Mouse (Mus musculus) left cerebral cortex, postnatal 14 days (tissue): ENCODE measurements around the gene Pla2g4a. TPM values are rescaled to one million over a fixed set of nuclear protein-coding genes. Genes with fewer than 3 reads are reported as not detected.
A peak's percentile ranks its signal among the peaks of the same experiment; 100 is the strongest.

Experiments used
- DNase-seq, 2 experiments: peaks; one replicate each; pipeline ENCODE4 v3.0.0; 2021 to 2022; ENCODE audit warnings: low spot score in 2 of 2, mixed read lengths in 1 of 2
- intact Hi-C: fragments of 180-260 bp; cut with DNase I; formaldehyde crosslinking; loops from one replicate; pipeline ENCODE4 v1.15.1; 2025
- total RNA-seq, 2 experiments: library from RNA; stranded (reverse); gene quantifications; 2 replicates each; pipeline ENCODE4 v1.2.3; 2021

The Pla2g4a gene
- total RNA-seq, 2 experiments from 2014 or later, result 1.7 to 2.6 TPM

DNA sequence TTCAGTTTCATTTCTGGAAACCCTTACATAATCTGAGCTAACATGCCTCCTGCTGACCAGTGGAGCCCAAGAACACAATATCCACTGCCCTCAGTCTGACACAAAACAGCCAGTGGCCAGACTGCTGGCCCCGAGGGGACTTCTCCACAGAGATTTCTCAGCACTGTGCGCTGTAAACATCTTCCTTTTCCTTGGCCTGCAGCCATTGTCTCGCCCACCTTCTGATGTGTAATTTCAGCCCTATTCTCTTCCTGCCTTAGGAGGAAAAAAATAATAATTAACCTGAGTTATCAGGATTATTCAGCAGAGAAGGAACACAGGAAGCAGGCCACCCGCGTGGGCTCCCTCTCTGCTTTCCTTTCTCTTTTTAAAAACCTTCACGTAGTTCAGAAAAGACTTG, 98.3 kb downstream of the Pla2g4a start:
- intact Hi-C loops, result loop anchor here (5.0 kb wide), 1 partner anchor 240 kb away; the partner anchor contains the start of gene Ptgs2
- peak in 1 of 2 experiments; percentile 36 for DNase-seq

DNA sequence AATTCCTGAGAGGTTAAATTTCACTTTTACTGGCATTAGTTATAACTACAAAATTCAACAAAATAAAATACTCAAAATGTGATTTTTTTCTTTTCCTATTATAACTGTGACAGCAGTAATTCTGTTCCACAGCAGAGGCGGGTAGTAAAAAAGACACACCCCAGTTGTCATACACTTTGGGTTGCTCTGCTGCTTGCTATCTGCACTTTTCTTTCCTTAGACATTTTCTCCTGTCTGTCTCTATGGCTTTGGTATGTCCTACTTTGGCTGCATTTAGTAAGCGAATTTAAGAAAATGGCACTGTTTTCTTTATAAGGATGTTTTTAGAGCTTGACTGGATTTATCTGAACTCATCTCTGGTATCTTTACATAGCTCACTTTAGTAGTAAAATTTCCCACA, 98.9 kb downstream of the Pla2g4a start:
- intact Hi-C loops, result loop anchor here (5.0 kb wide), 1 partner anchor 240 kb away; the partner anchor contains the start of gene Ptgs2
- DNase-seq, result no peak

DNA sequence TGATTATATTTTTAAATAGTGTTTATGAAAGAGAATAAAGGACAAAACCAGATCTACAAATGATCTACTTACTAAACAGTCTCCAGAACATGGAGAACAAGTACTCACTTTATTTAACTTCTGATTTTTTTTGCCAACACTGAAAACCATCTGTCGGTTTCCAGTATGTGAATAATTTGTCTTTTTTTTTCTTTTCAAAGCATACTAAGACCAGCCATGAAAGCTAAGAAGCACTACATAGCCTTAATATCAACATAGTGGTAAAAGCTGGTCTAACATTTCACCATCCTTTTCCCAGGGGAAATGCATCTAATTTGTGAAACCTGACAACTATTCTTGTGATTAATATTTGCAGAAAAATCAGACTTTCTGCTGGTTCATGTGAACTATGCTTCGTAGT, 99.5 kb downstream of the Pla2g4a start:
- intact Hi-C loops, result loop anchor here (5.0 kb wide), 1 partner anchor 241 kb away; the partner anchor contains the start of gene Ptgs2
- no peak for DNase-seq

DNA sequence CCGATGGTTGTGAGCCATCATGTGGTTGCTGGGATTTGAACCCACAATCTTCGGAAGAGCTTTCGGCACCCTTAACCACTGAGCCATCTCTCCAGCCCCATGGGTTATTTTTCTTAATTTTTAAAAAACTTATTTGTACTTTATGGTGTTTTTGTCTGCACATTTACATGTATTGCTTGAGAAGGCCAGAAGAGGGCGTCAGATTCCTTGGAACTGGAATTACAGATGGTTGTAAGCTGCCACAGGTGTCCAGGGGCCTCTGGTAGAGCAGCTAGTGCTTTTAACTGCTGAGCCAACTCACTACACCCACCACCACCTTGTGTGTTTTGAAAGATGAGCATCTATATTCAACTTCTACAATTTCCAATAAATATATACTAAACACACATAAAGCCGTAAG, 102.4 kb downstream of the Pla2g4a start:
- no peak for DNase-seq
- intact Hi-C loops, result no loop called here

DNA sequence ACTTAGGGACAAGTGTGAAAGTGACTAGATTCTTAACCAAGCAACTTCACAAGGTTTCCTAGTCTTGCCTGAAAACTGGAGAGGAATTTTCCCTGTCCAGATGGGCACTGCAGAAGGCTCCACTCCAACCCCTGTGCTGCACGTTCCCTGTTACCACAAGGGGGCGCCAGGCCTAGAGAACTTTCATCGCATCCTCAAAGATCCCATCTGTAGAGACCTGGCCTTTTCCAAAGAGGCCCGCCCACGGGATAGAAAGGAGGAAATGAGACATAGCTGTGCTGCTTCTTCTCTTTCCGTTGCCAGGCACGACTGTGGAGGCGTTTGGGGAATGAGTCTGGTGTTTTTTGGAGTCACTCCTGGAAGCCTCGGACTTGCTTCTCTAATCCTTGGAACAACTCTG, 104.4 kb downstream of the Pla2g4a start:
- intact Hi-C loops, result no loop called here
- peak; percentile 73 to 91 for DNase-seq

DNA sequence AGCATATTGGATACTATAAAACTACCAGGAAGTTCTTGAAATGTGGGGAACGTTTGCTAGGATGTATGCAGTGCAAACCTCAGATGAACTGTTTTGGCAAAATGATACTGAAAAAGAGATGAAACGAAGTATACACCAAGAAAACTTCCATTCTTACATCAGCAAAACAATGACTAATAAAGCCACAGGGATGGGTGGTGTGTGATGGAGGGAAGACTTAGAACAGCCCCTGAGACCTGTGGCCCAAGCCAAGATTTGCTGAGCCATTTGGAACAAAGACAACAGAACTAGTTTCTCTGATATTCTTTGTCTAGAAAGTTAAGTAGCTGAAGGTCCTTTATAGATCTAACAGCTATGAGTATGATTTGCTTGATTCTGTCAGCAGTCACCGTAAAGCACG, 105.5 kb downstream of the Pla2g4a start:
- no peak for DNase-seq
- intact Hi-C loops, result no loop called here

DNA sequence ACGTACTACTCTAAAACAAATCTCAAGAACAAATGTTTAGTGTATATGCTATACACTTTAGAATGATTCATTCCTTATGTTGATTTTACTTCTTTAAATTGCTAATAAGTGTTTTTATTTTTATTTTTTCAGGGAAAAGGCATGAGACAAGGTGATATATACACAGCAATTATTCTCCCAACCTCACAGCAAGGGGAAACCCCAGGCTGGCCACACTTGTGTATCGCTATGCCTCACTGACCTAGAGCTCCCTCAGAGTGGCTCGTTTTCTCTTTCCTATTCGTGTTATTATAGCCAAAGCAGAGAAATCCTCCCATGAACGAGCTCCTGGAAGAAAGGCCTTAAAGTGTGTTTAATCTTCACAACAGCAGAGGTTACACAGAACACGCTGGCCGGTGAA, 106.2 kb downstream of the Pla2g4a start:
- no peak for DNase-seq
- intact Hi-C loops, result no loop called here

DNA sequence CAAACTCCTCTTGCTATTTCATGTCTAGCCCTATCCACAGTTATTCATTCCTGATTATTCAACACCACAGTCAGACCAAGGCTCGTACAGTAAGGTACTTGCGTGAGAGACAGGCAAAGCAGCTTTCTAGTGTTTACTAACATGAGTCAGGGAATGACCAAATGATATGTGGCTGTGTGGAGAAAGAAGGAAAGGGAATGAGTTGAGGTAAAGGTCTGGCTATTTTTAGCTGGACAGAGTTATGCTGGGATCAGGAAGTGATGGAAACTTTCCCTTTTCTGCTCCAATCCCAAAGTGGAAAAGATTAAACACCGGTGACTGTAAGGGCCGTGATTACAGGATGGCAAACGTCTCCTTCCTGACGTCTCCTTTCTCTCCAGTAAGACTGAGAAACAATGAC, 114.4 kb downstream of the Pla2g4a start:
- no peak for DNase-seq
- intact Hi-C loops, result no loop called here

DNA sequence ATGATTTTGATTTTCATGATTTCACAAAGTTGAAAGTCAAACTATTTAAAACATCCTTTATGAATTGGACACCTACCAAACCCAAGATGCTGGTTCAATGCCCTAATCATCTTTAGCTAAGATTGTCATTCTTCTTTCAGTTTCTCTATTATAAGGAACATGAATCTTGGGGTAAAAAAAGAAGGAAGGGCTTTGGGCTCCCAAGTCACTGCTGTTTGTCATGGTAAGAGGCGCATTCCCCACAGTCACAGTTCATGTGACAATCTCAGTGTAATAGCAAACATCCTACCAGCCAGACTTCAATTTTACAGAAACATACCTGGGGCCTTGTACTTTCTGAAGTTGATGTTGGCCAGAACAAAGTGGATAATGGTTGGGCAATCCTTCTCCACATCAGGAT, 119.2 kb downstream of the Pla2g4a start:
- DNase-seq, result no peak

DNA sequence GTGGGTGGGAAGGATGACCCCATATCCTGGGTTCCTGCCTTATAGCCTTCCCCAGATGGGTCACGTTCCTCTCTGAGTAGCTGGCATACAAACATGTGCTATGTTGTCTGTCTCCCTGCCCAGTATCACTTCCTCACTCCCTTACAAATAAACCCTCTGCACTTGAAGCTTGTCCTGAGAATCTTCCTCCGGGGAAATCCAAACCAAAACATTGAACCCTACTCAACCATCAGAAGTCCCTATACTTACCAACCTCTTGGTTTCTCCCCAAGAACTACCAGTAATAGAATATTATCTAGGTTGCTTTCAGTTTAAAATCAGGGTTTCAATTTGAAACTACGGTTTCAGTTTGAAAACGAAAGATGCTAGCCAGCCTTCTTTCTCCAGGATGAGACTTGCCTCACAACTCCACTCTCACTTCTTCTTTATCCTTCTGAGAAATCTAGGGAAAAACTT, 120.1 kb downstream of the Pla2g4a start:
- no peak for DNase-seq
- intact Hi-C loops, result no loop called here

More for the DNA sequence above, 119.2 kb downstream of the Pla2g4a start:
- intact Hi-C loops, result no loop called here

DNA sequence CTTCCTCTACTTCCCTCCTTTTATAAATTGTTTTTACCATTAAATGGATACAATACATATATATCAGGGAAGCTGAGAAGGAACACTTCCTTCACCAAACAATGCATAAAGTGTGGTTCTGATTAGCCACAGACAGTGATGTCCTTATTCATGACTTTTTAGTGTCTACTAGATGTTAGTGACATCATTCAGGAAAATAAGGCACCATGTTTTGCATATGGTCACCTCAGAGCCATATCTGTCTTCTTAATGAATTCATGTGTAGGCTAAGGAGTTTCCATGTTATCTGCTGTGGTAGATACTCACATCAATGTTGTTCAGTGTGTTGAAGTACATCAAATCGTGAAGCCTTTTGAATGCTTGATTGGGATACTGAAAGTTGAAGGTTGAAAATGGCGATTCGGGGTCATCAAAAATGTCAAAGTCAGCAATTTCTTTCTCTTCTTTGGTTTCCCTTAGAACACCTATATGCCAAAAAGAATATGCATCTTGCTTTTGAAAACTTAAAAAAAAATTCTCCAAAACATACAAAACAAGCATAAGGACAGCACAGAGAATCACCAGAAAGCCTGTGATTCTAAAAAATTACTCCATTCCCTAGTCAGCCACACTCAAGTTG, 120.7 kb downstream of the Pla2g4a start:
- intact Hi-C loops, result no loop called here
- DNase-seq, result no peak

DNA sequence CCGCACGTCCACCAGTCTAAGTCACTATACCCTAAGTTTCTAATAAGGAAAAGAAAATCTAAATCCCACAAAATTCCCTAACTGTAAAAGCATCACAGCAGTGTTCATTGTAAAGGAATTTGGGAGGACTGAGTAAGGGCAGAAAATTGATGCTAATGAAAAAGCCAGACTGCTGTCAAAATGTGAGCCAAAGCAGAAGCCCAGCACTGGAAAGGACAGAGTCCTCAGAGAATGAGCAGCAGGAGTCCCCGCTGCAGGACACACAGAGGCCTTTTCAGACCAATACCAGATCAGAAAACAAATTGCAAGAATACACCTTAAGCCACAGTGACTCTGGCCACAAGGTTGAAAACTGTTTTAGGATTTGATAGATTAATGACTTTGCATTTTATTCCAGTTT, 124.6 kb downstream of the Pla2g4a start:
- DNase-seq, result no peak
- intact Hi-C loops, result no loop called here

DNA sequence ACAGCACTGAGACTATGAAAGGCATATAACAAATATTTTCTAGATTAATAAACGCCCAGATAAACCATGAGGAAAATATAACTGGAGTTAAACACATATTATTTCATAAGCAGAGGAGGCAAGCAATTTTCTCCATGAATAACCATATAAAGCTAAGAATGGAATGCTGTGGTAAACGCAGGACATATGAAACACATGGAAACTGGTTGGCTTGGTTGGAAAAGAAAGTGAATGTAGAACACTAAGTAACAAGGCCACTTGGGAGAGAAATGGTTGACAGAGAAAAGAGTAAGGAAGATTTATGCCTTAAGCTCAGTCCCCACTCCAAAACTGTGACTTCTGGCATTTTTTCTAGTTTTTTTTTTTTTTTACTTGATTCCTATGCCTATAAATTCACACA, 127.2 kb downstream of the Pla2g4a start:
- DNase-seq, result no peak
- intact Hi-C loops, result loop anchor here (2.0 to 5.0 kb wide), 3 partner anchors 368 to 538 kb away; no protein-coding TSS in a partner anchor

DNA sequence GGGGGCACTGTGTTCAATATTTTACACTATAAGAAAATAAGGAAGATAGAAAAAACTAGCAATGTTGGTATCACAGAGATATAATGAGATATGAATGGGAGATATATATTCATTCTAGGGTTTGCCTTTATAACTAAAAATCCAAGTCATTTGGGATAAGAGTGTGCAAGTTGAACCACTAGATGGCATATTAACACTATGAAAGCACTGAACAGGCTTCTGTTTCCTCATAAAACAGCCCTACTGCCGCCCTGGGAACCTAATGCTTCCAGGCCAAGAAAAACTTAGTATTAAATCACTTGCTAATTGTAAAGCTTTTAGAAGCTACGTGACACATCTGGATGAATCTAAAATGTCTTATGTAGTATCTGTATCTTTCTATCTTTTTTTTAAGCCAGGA, 128.1 kb downstream of the Pla2g4a start:
- intact Hi-C loops, result loop anchor here (2.0 to 5.0 kb wide), 3 partner anchors 369 to 539 kb away; no protein-coding TSS in a partner anchor
- peak; percentile 51 to 67 for DNase-seq

DNA sequence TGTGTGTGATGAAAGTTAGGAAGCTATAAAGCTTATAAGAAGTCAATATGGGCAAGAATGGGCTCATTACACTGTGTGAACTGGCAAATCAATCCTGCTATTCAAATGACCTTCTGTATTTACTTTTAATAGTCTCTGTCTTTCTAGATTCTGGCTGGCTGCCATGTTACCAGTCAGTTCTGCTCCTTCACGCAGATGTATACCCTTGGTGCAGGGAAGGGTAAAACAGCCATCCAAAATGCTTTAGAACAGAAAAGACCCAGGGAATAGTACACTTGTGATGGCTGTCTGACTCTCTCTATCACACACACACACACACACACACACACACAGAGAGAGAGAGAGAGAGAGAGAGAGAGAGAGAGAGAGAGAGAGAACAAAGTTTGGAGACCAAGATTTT, 128.6 kb downstream of the Pla2g4a start:
- intact Hi-C loops, result loop anchor here (2.0 to 5.0 kb wide), 3 partner anchors 370 to 540 kb away; no protein-coding TSS in a partner anchor
- no peak for DNase-seq

DNA sequence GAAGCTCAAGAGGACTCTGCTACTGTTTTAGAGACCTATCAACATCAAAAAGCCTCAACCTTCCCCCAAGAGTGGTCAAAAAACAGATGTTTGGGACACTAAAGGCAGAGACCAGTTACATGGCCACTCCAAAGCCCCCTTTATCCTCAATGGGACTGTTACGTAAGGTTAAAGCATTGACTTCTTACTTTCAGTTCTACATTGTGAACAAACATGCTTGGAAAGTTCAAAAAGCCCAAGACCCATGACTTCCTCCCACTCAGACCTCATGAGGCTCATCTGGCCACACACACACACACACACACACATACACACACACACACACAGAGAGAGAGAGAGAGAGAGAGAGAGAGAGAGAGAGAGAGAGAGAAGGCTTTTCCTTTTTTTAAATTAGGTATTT, 130.0 kb downstream of the Pla2g4a start:
- intact Hi-C loops, result loop anchor here (5.0 kb wide), 2 partner anchors 371 to 541 kb away; no protein-coding TSS in a partner anchor
- no peak for DNase-seq

DNA sequence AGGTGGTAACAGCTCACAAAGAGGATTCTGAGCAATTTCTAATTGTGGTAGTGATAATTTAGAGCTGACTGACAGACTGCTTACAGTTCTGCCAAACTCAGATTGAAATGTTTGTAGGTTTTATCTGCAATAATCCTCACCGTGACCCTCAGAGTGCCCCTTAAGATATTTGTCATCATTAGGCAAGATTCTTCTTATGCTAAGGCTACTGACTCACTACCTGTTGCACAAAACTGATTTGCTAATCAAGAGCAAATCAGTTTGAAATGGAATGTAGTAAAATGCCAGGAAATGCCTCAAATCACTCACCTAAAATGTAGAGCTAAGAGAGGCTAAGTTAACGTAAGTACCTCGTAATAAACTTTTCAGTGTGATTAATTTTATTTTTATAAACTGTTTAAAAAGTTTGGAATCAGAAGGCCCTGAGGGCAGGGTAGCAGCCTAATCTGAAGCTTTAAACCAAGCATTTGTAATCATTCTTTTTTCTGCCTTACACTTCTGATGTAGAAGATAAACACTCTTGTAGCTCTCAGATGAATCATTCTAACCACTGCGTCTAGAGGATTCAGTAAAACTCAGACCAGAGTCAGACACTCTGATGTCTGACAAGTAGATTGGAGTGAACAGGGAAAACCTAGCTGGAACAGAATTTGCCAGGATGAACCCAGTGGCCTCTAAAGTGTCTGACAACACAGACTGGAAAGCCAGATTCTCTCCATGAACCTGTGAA, 147.3 kb downstream of the Pla2g4a start:
- intact Hi-C loops, result no loop called here
- no peak for DNase-seq

DNA sequence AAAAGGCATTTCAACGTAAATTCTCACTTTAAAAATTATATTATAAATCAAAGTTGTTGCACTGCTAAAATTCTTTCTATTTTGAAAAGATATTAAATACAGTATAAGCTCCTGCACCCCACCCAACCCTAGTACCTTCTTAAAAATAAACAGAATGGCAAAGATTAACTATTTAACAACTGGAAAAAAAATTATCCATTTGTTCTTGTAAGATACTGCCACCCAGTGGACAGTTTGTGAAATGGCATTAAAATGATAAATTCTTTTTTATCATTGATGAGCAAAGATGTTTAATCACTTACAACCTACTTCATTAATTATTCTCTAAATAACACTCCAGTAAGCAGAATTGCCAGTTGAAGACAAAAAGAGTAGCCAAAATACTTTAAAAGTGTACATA, 151.6 kb downstream of the Pla2g4a start:
- intact Hi-C loops, result no loop called here
- DNase-seq, result peak in 1 of 2 experiments; percentile 2
